Mouse (Mus musculus) cerebellum, adult 9-10 months (tissue): ENCODE data around the gene Aloxe3.

ENCODE experiments used
- DNase-seq: peaks from one replicate; pipeline ENCODE4 v3.0.0; 2022

Gene Aloxe3

GRCm38 (mm10) chr11:69109032-69109900 is 16.4 kb upstream of the Aloxe3 start:
- peak; percentile 55 for DNase-seq

- DNase-seq, result peak; percentile 92
Measured at GRCm38 (mm10) chr11:69110319-69111046, 15.2 kb upstream of the Aloxe3 start.

GRCm38 (mm10) chr11:69111051-69111810 is 14.5 kb upstream of the Aloxe3 start:
- no peak for DNase-seq

- DNase-seq, result no peak
Measured at GRCm38 (mm10) chr11:69111865-69112264, 13.8 kb upstream of the Aloxe3 start.

GRCm38 (mm10) chr11:69114018-69114417 is 11.7 kb upstream of the Aloxe3 start:
- DNase-seq, result no peak

GRCm38 (mm10) chr11:69114621-69115020 is 11.1 kb upstream of the Aloxe3 start:
- no peak for DNase-seq

GRCm38 (mm10) chr11:69116843-69117242 is 8.9 kb upstream of the Aloxe3 start:
- no peak for DNase-seq

GRCm38 (mm10) chr11:69117737-69118695 is 7.7 kb upstream of the Aloxe3 start:
- DNase-seq, result peak; percentile 71

GRCm38 (mm10) chr11:69118765-69119164 is 6.9 kb upstream of the Aloxe3 start:
- DNase-seq, result peak; percentile 95

- DNase-seq, result peak; percentile 57
Measured at GRCm38 (mm10) chr11:69119446-69120155, 6.1 kb upstream of the Aloxe3 start.

- peak; percentile 65 for DNase-seq
Measured at GRCm38 (mm10) chr11:69120221-69121000, 5.3 kb upstream of the Aloxe3 start, which contains the start of gene Hes7. Hes7 (plus strand) TSS chr11:69120404.

- peak; percentile 39 for DNase-seq
Measured at GRCm38 (mm10) chr11:69121001-69121740, 4.5 kb upstream of the Aloxe3 start.

GRCm38 (mm10) chr11:69121741-69122335 is 3.9 kb upstream of the Aloxe3 start:
- DNase-seq, result peak; percentile 62

GRCm38 (mm10) chr11:69122336-69122951 is 3.3 kb upstream of the Aloxe3 start, which contains the start of gene 9130213A22Rik:
9130213A22Rik (minus strand) TSS chr11:69122589.
- peak; percentile 85 for DNase-seq

GRCm38 (mm10) chr11:69123056-69123692 is 2.5 kb upstream of the Aloxe3 start:
- peak; percentile 97 for DNase-seq

GRCm38 (mm10) chr11:69123693-69124497 is 1.8 kb upstream of the Aloxe3 start:
- DNase-seq, result peak; percentile 92

GRCm38 (mm10) chr11:69124498-69124847 is 1.2 kb upstream of the Aloxe3 start:
- DNase-seq, result peak; percentile 87
